Mouse (Mus musculus) heart, adult 18-20 months (tissue): Measurements from ENCODE around the gene Edaradd. TPM values are rescaled to one million over a fixed set of nuclear protein-coding genes. Genes with fewer than 3 reads are reported as not detected.

Experiments
- DNase-seq, 2 experiments: peaks; one replicate each; pipeline ENCODE4 v3.0.0; 2021 to 2022; ENCODE audit warnings: mixed read lengths in 1 of 2
- long read RNA-seq, 2 experiments: library from polyadenylated mRNA; stranded (forward); transcript quantifications; one replicate each; pipeline ENCODE4 v2.0.0; 2021
- total RNA-seq, 2 experiments: library from RNA; stranded (reverse); gene quantifications; 2 replicates each; pipeline ENCODE4 v1.2.3; 2021

The Edaradd gene
- total RNA-seq: under 1 TPM; 0.05 to 0.13 TPM
- long read RNA-seq, experiment 1: 0 reads
- long read RNA-seq, experiment 2: 0 reads

GRCm38 (mm10) chr13:12519955-12520584, at the start of gene Edaradd:
TSS of gene Edaradd (minus strand) at chr13:12520438.
- peak; percentile 63 to 65 for DNase-seq

DNA sequence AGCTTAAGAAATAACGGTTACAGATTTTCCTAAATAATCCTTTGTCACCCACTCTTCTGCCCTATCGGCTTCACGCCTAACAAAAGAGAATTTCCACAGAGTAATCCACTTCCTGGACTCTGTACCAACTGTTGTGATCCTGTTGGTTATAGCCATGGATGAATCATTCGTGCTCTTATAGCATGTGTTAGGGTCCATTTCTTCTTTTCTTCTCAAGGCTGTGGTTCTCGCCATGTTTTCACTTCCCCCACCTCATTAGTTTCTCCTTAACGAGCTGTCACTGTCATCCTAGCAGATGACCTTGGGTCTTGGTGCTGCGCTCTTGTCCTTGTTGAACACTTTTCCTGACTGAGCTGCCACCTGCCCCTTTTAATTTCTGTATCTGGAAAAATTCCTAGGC, 49.5 kb upstream of the Edaradd start:
- no peak for DNase-seq

DNA sequence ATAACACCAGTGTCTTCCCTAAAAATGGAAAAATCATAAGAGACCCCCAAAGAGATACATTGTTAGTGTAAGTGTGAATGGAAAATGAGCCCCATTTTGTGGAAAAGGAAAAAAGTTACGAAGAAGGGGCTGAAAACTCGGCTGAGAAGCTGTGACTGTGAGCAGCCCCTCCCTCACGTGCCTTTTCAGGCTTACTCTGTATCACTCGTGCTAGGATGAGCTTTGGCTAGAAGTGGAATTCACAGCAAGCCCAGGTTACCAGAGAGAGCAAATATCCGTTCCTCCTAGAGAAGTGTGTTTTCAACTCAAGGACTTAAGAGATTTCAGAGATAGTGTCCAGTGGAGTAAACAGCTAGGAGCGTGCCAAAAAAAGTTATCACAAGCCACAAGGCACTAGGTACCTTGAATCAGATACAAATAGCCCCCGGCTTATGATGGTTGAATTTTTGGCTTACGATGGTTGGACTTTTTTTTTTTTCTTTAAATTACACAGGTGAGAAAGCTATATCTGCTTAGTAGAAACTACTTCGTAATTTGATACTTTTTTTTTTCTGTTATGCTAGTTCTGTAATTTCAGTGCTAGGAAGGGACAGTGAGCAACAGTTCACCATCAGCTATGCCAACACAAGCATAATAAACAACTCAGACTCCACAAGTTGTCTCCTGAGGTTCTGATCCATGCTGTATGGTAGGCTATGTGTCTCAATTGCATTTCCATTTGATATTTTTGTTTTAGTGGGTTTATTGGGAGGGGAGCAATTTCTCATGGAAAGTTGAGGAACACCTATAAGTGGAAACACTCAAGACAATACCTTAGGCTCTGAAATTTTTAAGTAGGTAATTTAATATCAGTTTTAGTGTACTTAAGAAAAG, 48.6 kb upstream of the Edaradd start:
- no peak for DNase-seq

- no peak for DNase-seq
Observed at GRCm38 (mm10) chr13:12567936-12568335, 47.7 kb upstream of the Edaradd start.

DNA sequence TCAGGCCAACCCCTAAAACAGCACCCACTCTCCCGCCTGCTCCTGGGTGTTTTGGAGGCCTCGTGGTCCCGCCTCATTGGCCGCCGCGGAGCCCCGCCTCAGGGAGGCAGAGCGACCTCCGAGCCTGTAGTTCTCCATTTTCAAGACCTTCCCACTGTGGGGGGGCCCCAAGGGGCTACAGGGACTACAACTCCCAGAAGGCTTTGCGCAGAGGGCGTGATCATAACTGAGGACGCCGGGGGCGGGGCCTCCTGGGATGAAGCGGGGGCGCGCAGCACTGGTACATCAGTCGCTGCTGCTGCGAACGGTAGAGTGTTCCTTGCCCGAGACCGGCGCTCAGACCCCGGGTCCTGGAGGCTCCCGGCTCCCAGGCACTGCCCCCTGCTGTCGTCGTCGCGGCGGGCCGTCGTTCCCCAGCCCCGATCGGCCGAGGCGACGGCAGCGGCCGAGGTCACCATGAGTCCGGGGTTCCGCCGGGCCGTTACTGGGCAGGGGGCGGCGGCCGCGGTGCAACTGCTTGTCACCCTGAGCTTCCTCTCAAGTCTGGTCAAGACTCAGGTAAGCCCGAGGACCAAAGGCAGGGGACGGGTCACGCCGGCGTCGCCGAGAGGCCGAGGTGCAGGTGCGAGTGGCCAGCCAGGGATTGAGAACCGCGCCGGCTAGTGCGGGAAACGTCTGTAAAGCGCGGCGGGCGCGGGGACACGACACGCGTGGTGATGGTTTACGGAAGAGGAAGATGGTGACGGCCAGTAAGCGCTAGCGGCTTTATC, 45.6 kb upstream of the Edaradd start, which contains the start of gene Ero1lb:
Ero1lb (plus strand) TSS at position 254 of the 770 bp plus-strand sequence.
- peak; percentile 99 to 100 for DNase-seq

DNA sequence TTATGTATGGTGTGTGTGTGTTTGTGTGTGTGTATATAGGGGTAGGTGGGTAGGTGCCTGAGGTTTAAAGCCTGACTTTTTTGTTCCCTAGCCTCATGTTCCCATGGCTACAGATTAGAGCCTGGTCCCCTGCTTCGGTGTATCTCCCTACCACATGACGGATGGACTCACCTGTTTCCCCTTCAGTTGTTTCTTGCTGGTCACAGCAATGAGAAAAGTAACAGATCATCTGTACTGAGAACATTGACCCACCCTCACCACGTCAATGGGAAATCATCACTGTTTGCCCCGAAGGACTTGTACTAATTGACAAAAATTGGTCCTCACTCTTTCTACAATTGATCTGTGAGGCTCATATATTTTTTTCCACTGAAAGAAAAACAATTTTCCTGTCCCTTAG, 42.0 kb upstream of the Edaradd start:
- no peak for DNase-seq

DNA sequence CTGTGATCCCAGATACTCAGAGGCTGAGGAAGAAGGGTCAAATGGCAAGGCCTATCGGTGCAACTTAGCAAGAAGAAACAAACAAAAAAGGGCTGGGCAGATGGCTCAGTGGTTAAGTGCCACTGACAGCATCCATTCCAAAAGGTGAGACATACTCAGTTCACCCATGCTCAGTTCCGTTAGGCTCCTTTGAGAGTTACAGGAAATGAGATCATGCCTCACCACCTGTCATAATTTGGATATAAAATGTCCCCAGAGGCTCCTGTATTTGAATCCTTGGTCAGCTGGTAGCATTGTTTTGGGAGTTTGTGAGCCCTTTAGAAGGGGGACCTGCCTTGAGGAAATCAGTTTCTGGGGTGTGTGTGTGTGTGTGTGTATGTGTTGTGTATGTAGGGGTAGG, 41.5 kb upstream of the Edaradd start:
- no peak for DNase-seq

DNA sequence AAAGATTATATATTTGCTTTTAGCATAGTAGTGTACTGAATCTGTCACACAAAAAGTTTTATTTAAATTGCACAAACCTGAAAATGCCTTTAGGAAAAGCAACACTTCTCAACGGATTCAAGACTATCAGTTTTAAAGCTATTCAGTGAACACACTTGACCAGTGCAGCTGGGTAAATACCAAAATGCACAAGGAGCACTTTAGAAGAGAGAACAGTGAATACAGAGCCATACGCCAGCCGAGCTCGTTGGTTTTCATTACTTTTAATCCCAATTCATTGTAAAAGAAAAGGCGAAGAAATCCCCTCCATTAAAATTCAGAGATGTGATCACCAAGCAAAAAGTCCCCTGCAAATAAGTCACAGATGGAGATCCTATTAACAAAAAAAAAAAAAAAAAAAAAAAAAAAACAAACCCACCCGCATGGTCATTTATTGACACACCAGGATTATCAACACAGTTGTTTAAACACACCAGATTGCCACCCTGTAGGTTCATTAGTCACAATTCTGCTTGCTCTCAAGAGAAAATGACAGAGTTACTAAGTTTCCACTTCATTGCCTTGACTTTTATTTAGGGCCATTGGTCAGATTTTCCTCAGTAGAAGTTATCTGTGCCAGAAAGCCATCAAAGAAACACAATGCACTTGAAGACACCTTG, 39.4 kb upstream of the Edaradd start:
- no peak for DNase-seq

- no peak for DNase-seq
Observed at GRCm38 (mm10) chr13:12559044-12559443, 38.8 kb upstream of the Edaradd start.

DNA sequence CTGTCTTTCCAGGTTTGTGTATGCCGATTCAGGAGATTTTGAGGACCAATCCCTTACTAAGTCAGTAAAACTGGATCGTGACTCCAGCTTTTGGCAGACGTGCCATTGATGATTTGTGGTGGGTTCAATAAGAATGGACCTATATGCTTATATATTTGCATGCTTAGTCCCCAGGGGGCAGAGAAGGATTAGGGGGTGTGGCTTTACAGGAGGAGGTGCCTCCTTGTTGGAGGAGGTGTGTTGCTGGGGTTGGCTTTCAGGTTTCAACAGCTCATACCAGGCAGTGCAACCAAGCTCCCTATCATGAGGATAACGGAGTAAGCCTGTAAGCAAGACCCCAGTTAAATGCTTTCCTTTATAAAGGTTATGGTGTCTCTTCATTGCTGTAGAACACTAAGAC, 34.0 kb upstream of the Edaradd start:
- no peak for DNase-seq

DNA sequence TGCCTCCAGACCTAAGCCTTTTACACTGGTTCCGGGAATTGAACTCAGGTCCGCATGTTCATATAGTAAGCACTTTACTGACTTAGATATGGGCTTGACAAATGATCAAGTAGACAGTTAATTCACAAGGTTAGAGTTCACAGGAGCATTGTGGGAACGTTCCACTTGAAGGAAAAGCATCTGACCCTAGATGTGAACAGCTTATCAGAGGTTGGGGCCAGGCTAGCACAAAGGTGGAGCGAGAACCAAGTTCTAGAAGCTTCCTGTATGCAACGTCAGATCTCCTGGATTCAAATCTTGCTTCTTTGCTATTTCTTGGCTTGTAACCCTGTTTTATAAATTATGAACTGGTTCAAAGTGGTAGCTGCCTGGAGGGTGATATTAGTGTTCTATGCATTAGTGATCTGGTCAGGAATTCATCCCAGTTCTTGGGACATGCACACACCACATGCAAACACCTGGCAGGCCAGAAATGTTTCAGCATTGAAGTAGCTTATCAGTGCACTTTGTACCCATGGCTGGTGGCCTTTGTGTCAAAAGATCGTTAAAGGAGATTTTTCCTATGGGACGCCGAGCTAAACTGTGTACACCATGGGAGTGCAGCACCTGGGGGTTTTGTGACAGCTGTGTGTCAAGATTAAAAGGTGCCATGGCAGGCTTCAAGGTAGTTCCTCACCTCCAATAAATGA, 23.8 kb upstream of the Edaradd start:
- no peak for DNase-seq

- no peak for DNase-seq
Observed at GRCm38 (mm10) chr13:12543246-12543645, 23.0 kb upstream of the Edaradd start.

- DNase-seq: peak; percentile 44 to 65
Observed at GRCm38 (mm10) chr13:12542006-12542981, 22.1 kb upstream of the Edaradd start.

DNA sequence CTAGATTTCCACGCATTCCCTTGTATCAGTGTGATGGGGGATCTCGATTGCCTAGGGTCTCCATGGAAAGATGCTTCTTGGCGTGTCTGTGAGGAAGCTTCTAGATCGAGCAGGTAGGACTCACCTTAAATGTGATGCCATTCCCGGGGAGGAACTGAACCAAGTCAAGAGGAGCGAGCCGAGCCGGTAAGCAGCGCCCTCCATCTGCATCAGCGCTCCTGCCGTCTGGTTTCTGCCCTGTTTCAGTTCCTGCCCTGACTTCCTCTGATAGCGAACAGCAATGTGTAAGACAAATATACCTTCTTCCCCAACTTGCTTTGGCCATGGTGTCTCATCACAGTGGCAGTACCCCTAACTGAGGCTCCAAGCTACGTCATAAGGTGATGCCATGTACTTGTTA, 19.9 kb upstream of the Edaradd start:
- DNase-seq: no peak

DNA sequence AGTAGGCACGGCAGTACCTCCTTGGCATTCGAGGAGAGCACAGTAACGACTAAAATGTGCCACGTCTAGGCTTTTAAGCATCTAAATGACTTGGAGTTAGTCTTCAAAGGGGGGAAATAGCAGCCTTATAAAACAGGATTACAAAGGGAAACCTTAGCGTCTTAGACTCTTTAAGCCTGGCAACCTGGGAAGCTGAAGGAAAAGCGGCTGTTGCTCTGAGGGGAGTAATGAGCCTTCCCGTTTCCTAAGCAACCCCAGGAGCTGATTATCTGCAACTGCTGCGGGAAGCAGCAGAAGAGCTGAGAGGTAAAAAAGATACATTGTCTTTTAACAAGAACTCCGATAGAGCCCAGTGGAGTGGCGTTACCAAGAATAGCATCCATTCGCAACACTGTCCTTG, 19.5 kb upstream of the Edaradd start:
- DNase-seq: no peak

DNA sequence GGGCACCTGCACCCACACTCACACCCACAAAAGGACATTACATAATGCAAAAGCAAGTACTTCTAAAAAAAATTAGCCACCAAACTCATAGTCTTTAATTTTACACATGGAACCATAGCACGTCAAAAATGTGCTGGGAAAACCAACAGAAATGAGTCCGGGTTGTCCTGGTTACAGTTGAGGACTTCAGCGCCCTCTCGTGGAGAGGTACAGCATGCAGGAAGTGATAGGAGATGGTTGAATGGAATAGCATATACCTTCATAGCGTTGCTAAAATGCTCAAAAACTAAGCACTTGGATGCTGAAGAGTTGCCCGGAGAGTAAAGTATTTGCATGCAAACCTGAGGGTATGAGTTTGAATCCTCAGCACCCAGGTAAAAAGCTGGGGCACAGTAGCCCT, 17.7 kb upstream of the Edaradd start:
- DNase-seq: peak; percentile 32 to 59

GRCm38 (mm10) chr13:12534628-12535027, 14.4 kb upstream of the Edaradd start:
- DNase-seq: no peak

DNA sequence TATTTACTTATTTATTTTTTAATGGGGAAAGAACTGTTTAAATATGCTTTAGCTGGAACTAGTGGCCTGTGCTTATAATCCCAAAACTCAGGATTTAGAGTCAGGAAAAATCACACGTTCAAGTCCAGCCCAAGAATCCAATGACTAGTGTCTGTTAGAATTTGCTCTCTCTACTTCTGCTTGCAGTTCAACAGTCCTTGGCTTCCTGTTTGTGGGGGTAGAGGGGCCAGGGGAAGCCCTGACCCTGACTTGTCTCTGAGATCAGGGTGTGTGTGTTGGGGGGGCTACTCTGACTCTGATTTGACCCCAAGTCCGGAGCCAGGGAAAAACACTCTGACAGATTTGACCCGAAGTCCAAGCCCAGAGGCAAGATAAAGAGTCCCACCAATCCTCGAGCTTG, 5.4 kb upstream of the Edaradd start:
- no peak for DNase-seq

GRCm38 (mm10) chr13:12522346-12522745, 2.1 kb upstream of the Edaradd start:
- DNase-seq: no peak

GRCm38 (mm10) chr13:12519371-12519770, 867 bp downstream of the Edaradd start:
- no peak for DNase-seq
